Mouse (Mus musculus): ENCODE measurements at regions not wholly inside any gene's neighbourhood (a gene's known extent, or its start where the extent isn't known, plus 50 kb on each side); places are given as distances from the start of the nearest gene placed in this dataset.

GRCm38 (mm10) chr6:94957990-94958389 lies 159.1 kb upstream of the Kbtbd8 start:
- DNase-seq (ENCODE audit: low read depth, low spot score) = no peak

- no peak for DNase-seq (ENCODE audit: low read depth, low spot score)
Measured at GRCm38 (mm10) chr6:94957172-94957668, 159.8 kb upstream of the Kbtbd8 start.

- DNase-seq (ENCODE audit: low read depth, low spot score) = no peak
Measured at GRCm38 (mm10) chr6:94954580-94954979, 162.5 kb upstream of the Kbtbd8 start.

GRCm38 (mm10) chr6:94953658-94954057 lies 163.4 kb upstream of the Kbtbd8 start:
- DNase-seq (ENCODE audit: low read depth, low spot score) = no peak

GRCm38 (mm10) chr6:94951971-94952768 lies 164.9 kb upstream of the Kbtbd8 start:
- no peak for DNase-seq (ENCODE audit: low read depth, low spot score)

- no peak for DNase-seq (ENCODE audit: low read depth, low spot score)
Measured at GRCm38 (mm10) chr6:94950944-94951343, 166.1 kb upstream of the Kbtbd8 start.

GRCm38 (mm10) chr6:94950319-94950718 lies 166.7 kb upstream of the Kbtbd8 start:
- DNase-seq (ENCODE audit: low read depth, low spot score) = no peak

- DNase-seq (ENCODE audit: low read depth, low spot score) = no peak
Measured at GRCm38 (mm10) chr6:94946352-94946900, 170.6 kb upstream of the Kbtbd8 start.

- DNase-seq (ENCODE audit: low read depth, low spot score) = no peak
Measured at GRCm38 (mm10) chr6:94945715-94946114, 171.3 kb upstream of the Kbtbd8 start.

- no peak for DNase-seq (ENCODE audit: low read depth, low spot score)
Measured at GRCm38 (mm10) chr6:94944196-94944595, 172.8 kb upstream of the Kbtbd8 start.

GRCm38 (mm10) chr6:94938949-94939348 lies 178.1 kb upstream of the Kbtbd8 start:
- DNase-seq (ENCODE audit: low read depth, low spot score) = no peak

GRCm38 (mm10) chr6:94936206-94936605 lies 180.8 kb upstream of the Kbtbd8 start:
- no peak for DNase-seq (ENCODE audit: low read depth, low spot score)

GRCm38 (mm10) chr6:94935706-94936105 lies 181.3 kb upstream of the Kbtbd8 start:
- DNase-seq (ENCODE audit: low read depth, low spot score) = no peak

GRCm38 (mm10) chr6:94927811-94928210 lies 189.2 kb upstream of the Kbtbd8 start:
- no peak for DNase-seq (ENCODE audit: low read depth, low spot score)

- no peak for DNase-seq (ENCODE audit: low read depth, low spot score)
Measured at GRCm38 (mm10) chr6:94926652-94927211, 190.3 kb upstream of the Kbtbd8 start.

- DNase-seq (ENCODE audit: low read depth, low spot score) = no peak
Measured at GRCm38 (mm10) chr6:94925408-94925807, 191.6 kb upstream of the Kbtbd8 start.

GRCm38 (mm10) chr6:94924338-94925039 lies 192.6 kb upstream of the Kbtbd8 start:
- DNase-seq (ENCODE audit: low read depth, low spot score) = no peak

GRCm38 (mm10) chr6:94921741-94922140 lies 195.3 kb upstream of the Kbtbd8 start:
- DNase-seq (ENCODE audit: low read depth, low spot score) = no peak

- DNase-seq (ENCODE audit: low read depth, low spot score) = no peak
Measured at GRCm38 (mm10) chr6:94920770-94921169, 196.3 kb upstream of the Kbtbd8 start.

- DNase-seq (ENCODE audit: low read depth, low spot score) = no peak
Measured at GRCm38 (mm10) chr6:94919194-94919743, 197.8 kb upstream of the Kbtbd8 start.

- DNase-seq (ENCODE audit: low read depth, low spot score) = peak; percentile 22
Measured at GRCm38 (mm10) chr6:94915842-94916620, 201.0 kb upstream of the Kbtbd8 start.

Data from CD4-positive, CD25-positive, alpha-beta regulatory T cell, adult 2 months (primary cell).